Mouse (Mus musculus) liver, embryonic 14.5 days (tissue): Measurements from ENCODE around the gene Ntm. TPM values are rescaled to one million over a fixed set of nuclear protein-coding genes. Genes with fewer than 3 reads are reported as not detected.

Experiments
- ATAC-seq: fragments of 200-750 bp; cut with Nextera tagmentation; 2 replicates; pipeline ENCODE4 v1.8.0; 2017; ENCODE audit warnings: moderate number of reproducible peaks, mild to moderate bottlenecking, moderate library complexity; ENCODE audit not compliant: insufficient read depth
- DNase-seq, 3 experiments: peaks; one replicate each; pipeline ENCODE4 v3.0.0-alpha.2; 2012 to 2013; ENCODE audit warnings: low read depth in 3 of 3, low spot score in 3 of 3
- H3K27ac ChIP-seq: fragments of 300-500 bp; sonication (generic); 2 replicates; pipeline ENCODE4 v1.5.1; 2014; ENCODE audit warnings: moderate library complexity, mild to moderate bottlenecking, control low read depth, inconsistent platforms
- H3K27me3 ChIP-seq: fragments of 300-500 bp; sonication (generic); 2 replicates; pipeline ENCODE4 v1.6.1; 2014; ENCODE audit warnings: mild to moderate bottlenecking, low read length, moderate library complexity; ENCODE audit not compliant: control insufficient read depth, insufficient read depth
- H3K36me3 ChIP-seq: fragments of 300-500 bp; sonication (generic); replicated peaks from 2 replicates; pipeline ENCODE4 v1.6.1; 2014; ENCODE audit warnings: low read depth; ENCODE audit not compliant: control insufficient read depth, insufficient read depth
- H3K4me1 ChIP-seq, 2 experiments: fragments of 200-500 bp in 1 of 2; fragments of 300-500 bp in 1 of 2; sonication (generic) in 1 of 2; replicated peaks; 2 replicates each; pipeline ENCODE4 v1.6.1; 2012 to 2014; ENCODE audit warnings: antibody characterized with exemption in 1 of 2, inconsistent platforms in 1 of 2, low read length in 1 of 2; ENCODE audit not compliant: control insufficient read depth in 2 of 2, insufficient read depth in 2 of 2
- H3K4me2 ChIP-seq: fragments of 300-500 bp; sonication (generic); 2 replicates; pipeline ENCODE4 v1.6.1; 2014; ENCODE audit warnings: low read depth, mild to moderate bottlenecking, control low read depth, moderate library complexity
- H3K4me3 ChIP-seq, 2 experiments: fragments of 200-500 bp in 1 of 2; fragments of 300-500 bp in 1 of 2; sonication (generic) in 1 of 2; 2 replicates each; pipeline ENCODE4 v1.5.1; 2012 to 2014; ENCODE audit warnings: low read depth in 2 of 2, low read length in 2 of 2, mild to moderate bottlenecking in 2 of 2, control low read depth in 1 of 2, inconsistent platforms in 1 of 2, moderate library complexity in 1 of 2; ENCODE audit not compliant: insufficient read depth in 1 of 2
- H3K9ac ChIP-seq: fragments of 300-500 bp; sonication (generic); replicated peaks from 2 replicates; pipeline ENCODE4 v1.6.1; 2014; ENCODE audit warnings: mild to moderate bottlenecking, control low read depth, moderate library complexity
- H3K9me3 ChIP-seq: fragments of 300-500 bp; sonication (generic); 2 replicates; pipeline ENCODE4 v1.6.1; 2016; ENCODE audit warnings: low read length, mixed read lengths; ENCODE audit not compliant: control insufficient read depth
- CTCF ChIP-seq: IDR thresholded peaks from 2 replicates; pipeline ENCODE4 v1.5.1; 2016; ENCODE audit warnings: antibody characterized with exemption, low read depth, control low read depth
- EP300 ChIP-seq: IDR thresholded peaks from 2 replicates; pipeline ENCODE4 v1.6.1; 2016; ENCODE audit warnings: antibody characterized with exemption, low read depth
- WGBS: fragments of 180-500 bp; shearing (Covaris S2); extraction: QIAGEN DNeasy Blood & Tissue Kit; methylation state at CpG from one replicate; pipeline ENCODE4 v1.1.7; 2014; ENCODE audit not compliant: insufficient replicate concordance; 5-methylcytosine and 5-hydroxymethylcytosine counted together
- polyA plus RNA-seq, 2 experiments: library from polyadenylated mRNA; depleted of rRNA in 1 of 2; stranded (reverse) in 1 of 2; unstranded in 1 of 2; fragments of >200 nt; fragmentation: Nextera tagmentation in 1 of 2; extraction: Ambion mirVana in 1 of 2; gene quantifications; 2 replicates each; pipeline versions ENCODE4 v1.2.1 to v1.2.3; 2012 to 2014

The Ntm gene
- polyA plus RNA-seq, 2 experiments = 0.21 to 0.30 TPM

GRCm38 (mm10) chr9:29585746-29586380 is 377.1 kb downstream of the Ntm start:
- H3K4me1 ChIP-seq = no peaks in the 10 kb centered on the region
- WGBS = 47% methylated on average over 8 of the region's 8 CpGs
- DNase-seq = no peak

GRCm38 (mm10) chr9:29578226-29578625 is 384.7 kb downstream of the Ntm start:
- H3K9me3 ChIP-seq = no peaks in the 10 kb centered on the region
- H3K4me2 ChIP-seq = no peak overlapping the region
- ATAC-seq (no peak), DNase-seq (no peak)
- TF ChIP-seq CTCF = no peak
- TF ChIP-seq EP300 = no peak
- no peaks in the 10 kb centered on the region for H3K4me1 ChIP-seq
- WGBS = 69% methylated on average over 11 of the region's 11 CpGs
- H3K4me3 ChIP-seq = no peak overlapping the region
- no peaks in the 10 kb centered on the region for H3K36me3 ChIP-seq
- H3K9ac ChIP-seq = no peak overlapping the region
- no peak overlapping the region for H3K27ac ChIP-seq
- no peaks in the 10 kb centered on the region for H3K27me3 ChIP-seq

More at GRCm38 (mm10) chr9:29585746-29586380, 377.1 kb downstream of the Ntm start:
- H3K9ac ChIP-seq = no peak overlapping the region
- no peak overlapping the region for H3K4me2 ChIP-seq
- ATAC-seq = no peak
- peak; percentile 54 for TF ChIP-seq CTCF
- TF ChIP-seq EP300 = no peak
- H3K4me3 ChIP-seq = no peak overlapping the region
- H3K9me3 ChIP-seq = no peaks in the 10 kb centered on the region
- no peak overlapping the region for H3K27ac ChIP-seq
- no peaks in the 10 kb centered on the region for H3K27me3 ChIP-seq
- H3K36me3 ChIP-seq = no peaks in the 10 kb centered on the region

- DNase-seq = no peak
- H3K27ac ChIP-seq = no peak overlapping the region
- no peaks in the 10 kb centered on the region for H3K9me3 ChIP-seq
- no peak for ATAC-seq
- no peak overlapping the region for H3K4me3 ChIP-seq
- H3K27me3 ChIP-seq = no peaks in the 10 kb centered on the region
- TF ChIP-seq EP300 = no peak
- no peak for TF ChIP-seq CTCF
- no peak overlapping the region for H3K9ac ChIP-seq
- 45% methylated on average over 4 of the region's 4 CpGs for WGBS
- H3K36me3 ChIP-seq = no peaks in the 10 kb centered on the region
- H3K4me1 ChIP-seq = no peaks in the 10 kb centered on the region
- H3K4me2 ChIP-seq = no peak overlapping the region
These were observed 386.8 kb downstream of the Ntm start for GRCm38 (mm10) chr9:29576051-29576533.

GRCm38 (mm10) chr9:29574548-29574947 is 388.4 kb downstream of the Ntm start:
- TF ChIP-seq EP300 = no peak
- TF ChIP-seq CTCF = no peak
- ATAC-seq = no peak

GRCm38 (mm10) chr9:29568571-29568970 is 394.4 kb downstream of the Ntm start:
- TF ChIP-seq EP300 (no peak), CTCF (no peak)
- H3K4me3 ChIP-seq = no peak overlapping the region
- no peaks in the 10 kb centered on the region for H3K9me3 ChIP-seq
- 32% methylated on average over 5 of the region's 5 CpGs for WGBS
- no peak for DNase-seq
- H3K27me3 ChIP-seq = no peaks in the 10 kb centered on the region
- H3K9ac ChIP-seq = no peak overlapping the region
- H3K27ac ChIP-seq = no peak overlapping the region
- ATAC-seq = no peak
- no peaks in the 10 kb centered on the region for H3K4me1 ChIP-seq
- no peak overlapping the region for H3K4me2 ChIP-seq
- H3K36me3 ChIP-seq = no peaks in the 10 kb centered on the region

More at GRCm38 (mm10) chr9:29574548-29574947, 388.4 kb downstream of the Ntm start:
- Histone ChIP-seq H3K9me3 (no peaks in the 10 kb centered on the region), H3K9ac (no peak overlapping the region), H3K36me3 (no peaks in the 10 kb centered on the region), H3K4me2 (no peak overlapping the region), H3K4me1 (no peaks in the 10 kb centered on the region), H3K27ac (no peak overlapping the region), H3K27me3 (no peaks in the 10 kb centered on the region), H3K4me3 (no peak overlapping the region)
- 55% methylated on average over 5 of the region's 5 CpGs for WGBS
- DNase-seq = no peak
